Mouse (Mus musculus): ENCODE measurements around the gene Gm853.

DNA sequence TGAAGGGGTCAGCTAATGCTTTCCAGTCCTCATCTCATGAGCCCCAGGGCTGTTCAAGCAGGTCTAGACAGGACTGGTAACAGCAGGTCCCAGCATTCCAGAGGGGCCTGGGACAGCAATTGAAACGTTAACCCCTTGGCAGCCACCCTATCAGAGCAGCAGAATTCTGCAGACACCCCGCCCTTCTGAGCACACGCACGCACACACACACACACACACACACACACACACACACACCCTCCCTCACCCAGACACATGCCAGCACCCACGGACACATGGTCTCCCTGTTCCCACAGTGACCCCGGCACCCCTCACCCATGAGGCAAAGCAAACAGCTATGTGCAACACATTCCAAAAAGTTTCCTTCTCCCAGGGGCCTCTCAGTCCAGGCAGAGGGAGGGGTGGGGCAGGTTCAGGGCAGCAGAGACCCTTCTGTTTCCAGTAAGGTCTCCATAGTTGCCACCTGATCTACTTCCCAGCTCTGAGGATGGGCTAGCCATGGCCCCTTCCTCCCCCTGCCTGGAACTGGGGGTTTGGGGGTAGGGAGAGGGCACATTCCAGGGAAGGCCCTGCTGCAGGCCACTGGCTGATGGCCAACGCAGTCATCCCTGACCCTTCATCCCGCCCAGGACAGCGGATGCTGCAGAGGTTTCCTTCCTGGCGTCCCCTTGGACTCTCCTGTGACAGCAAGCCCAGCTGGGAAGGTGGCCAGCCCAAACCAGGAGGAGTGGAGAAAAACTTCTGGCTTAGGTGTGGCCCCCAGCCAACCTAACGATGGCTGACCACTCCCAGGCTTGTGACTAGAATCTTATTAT lies 50.0 kb downstream of the Gm853 start:
- TF ChIP-seq GATA1 (IDR thresholded peaks at IDR 0.05; ENCODE audit: low read length) (no peak), TAL1 (IDR thresholded peaks at IDR 0.05; ENCODE audit: low read length) (no peak)

Data from erythroblast, embryonic 14.5 days (primary cell).